Mouse (Mus musculus) lung, adult 2 months (tissue): ENCODE results near the gene Ptpn11.

Experiments used
- CTCF ChIP-seq: fragments of 200-500 bp; IDR thresholded peaks from 2 replicates; pipeline ENCODE4 v1.5.1; 2011; ENCODE audit warnings: mild to moderate bottlenecking, low read length, control low read depth; ENCODE audit not compliant: insufficient read depth
- POLR2A ChIP-seq: fragments of 200-500 bp; IDR thresholded peaks from 2 replicates; pipeline ENCODE4 v1.6.1; 2011; ENCODE audit warnings: low read depth, mild to moderate bottlenecking, control low read depth, low read length, borderline replicate concordance; ENCODE audit errors: extremely low read depth

- TF ChIP-seq POLR2A (no peak), CTCF (no peak)
Measured at GRCm38 (mm10) chr5:121226845-121227244, 35.6 kb upstream of the Ptpn11 start.
